Mouse (Mus musculus) adipocyte (in vitro differentiated cells): ENCODE measurements around the gene Sap30l.
A peak's percentile ranks its signal among the peaks of the same experiment; 100 is the strongest.
"Not testable (repeated sequence)": the region's sequence is repeated elsewhere in the genome, so short reads cannot be mapped to it uniquely, and the experiment has no call there.

Source experiments
- DNase-seq: peaks from one replicate; pipeline ENCODE4 v3.0.0-alpha.2; 2016; ENCODE audit warnings: low spot score

Sap30l gene

GRCm38 (mm10) chr11:57831861-57832260, 30.4 kb downstream of the Sap30l start:
- no peak for DNase-seq

- DNase-seq, result no peak
These were observed 31.2 kb downstream of the Sap30l start, which contains the start of gene Hand1 for GRCm38 (mm10) chr11:57832552-57833201. Gene Hand1, minus strand, starts transcription at chr11:57832818.

DNA sequence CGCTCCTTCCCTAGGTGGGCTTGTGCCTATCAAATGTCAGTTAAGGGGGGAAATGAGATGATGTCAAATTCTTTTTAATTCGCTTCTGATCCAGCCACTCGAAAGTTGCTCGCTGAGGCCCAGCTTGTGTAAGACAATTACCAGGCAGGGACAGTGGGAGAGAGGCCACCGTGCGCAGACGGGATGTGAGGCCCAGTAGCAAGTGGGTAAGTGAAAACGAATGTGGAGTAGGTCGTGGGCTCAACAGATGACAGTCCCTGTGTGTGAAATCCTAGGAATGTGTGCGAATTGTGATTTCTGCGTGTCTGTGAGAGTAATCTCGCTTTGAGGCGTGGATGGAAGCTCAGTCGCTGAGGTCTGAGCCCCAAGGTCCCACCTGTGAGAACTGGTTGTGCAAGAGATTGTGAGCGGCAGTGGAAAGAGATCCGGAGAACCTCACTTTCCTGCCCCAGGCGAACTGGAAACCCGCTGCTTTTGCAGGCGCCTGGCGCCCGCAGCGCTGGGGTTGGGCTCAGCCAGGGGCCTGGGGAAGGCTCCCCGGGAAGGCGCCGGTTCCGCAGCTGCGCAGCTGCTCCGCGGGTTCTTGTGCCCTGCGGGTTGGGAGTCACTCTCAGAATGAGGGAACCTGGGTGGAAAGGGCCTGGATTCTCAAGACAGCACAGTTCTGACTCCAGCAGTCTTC, 32.0 kb downstream of the Sap30l start:
- no peak for DNase-seq

DNA sequence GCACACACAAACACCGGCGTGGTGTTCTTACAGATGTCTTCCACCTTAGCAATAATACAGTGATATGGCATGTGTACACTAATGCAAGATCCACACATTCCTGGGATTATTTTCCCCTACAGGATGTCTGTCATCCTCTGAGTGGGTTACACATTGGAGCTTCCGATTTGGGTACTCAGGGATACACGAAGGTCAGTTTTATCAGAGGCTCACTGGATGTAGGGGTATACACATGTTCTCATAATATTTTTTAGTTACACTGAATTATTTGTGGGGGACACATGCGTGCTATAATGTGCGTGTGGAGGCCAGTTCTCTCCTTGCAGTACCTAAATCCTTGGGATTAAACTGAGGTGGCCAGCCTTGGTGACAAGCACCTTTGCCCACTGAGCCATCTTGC, 32.6 kb downstream of the Sap30l start:
- no peak for DNase-seq

DNA sequence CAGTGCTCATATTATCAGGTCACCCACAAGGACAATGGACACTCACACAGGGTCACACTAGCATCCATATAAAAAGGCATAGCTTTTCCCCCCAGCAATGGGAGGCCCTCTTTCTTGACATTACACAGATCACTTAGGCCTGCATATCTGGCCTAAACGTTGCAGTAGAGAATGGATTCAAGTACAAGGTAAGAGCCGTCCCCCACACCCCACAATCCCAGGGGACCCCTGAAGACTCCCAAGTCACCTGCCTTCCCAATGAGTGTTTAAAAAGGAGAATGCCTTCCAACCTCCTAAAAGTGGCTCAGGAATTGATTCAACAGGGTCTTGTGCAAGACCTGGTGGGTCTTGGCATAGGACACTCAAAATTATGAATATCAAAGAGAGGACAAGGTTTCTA, 33.9 kb downstream of the Sap30l start:
- no peak for DNase-seq

DNA sequence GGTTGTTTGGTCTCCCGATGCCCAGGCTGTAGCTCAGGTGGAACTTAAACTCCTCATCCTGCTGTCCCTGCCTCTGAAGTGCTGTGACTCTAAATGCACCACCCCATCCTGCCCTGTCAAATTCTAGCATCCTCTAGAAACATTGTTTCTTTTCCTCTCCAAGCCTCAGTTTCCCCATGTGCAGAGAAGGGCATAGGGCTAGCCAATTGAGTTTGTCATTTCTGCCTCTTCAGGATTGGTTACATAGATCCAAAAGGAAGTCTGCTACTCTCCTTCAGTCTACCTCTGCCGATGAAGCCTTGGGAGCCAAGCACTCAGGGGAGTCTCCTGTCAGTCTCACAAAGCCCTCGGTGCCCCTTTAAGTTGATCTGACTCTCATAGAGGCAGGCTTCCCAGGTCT, 34.5 kb downstream of the Sap30l start:
- DNase-seq, result no peak

- DNase-seq, result no peak
These were observed 35.0 kb downstream of the Sap30l start for GRCm38 (mm10) chr11:57836401-57836800.

DNA sequence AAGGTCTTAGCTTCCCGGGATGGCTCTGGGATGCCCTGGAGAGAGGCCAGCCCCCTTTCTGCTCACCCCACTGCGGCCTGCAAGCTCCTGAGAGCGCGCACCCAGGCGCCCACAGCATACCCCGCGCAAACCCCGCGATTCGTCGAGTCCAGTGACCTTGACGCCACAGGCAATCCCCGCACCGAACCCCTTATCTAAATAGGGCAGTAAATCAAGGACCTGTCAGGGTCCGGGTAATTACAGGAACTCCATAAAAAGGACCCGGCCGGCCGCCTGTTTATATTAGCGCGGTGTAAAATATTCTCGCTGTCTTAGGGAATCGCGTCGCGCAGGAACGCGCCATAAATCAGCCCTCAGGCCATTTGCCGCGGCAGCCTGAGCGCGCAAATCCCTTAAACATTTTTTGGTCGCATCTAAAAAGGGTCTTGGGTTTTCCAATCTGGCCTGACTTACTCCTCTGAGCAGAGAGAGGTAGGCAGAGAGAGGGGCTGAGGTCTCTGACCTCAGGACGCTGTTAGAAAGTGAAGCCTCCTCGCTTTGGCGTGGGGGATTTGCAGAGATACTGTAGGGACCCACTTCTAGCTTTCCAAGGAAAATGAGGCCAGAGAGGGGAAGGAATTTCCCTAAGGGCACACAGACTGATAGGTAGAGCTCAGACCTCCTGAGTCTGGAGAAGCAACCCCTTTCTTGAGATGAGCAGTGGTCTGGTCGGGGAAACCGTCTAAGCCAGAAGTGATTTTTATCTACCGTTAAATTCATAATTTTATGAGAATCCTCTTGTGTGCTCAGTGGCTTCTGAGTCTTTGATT, 35.6 kb downstream of the Sap30l start:
- no peak for DNase-seq

DNA sequence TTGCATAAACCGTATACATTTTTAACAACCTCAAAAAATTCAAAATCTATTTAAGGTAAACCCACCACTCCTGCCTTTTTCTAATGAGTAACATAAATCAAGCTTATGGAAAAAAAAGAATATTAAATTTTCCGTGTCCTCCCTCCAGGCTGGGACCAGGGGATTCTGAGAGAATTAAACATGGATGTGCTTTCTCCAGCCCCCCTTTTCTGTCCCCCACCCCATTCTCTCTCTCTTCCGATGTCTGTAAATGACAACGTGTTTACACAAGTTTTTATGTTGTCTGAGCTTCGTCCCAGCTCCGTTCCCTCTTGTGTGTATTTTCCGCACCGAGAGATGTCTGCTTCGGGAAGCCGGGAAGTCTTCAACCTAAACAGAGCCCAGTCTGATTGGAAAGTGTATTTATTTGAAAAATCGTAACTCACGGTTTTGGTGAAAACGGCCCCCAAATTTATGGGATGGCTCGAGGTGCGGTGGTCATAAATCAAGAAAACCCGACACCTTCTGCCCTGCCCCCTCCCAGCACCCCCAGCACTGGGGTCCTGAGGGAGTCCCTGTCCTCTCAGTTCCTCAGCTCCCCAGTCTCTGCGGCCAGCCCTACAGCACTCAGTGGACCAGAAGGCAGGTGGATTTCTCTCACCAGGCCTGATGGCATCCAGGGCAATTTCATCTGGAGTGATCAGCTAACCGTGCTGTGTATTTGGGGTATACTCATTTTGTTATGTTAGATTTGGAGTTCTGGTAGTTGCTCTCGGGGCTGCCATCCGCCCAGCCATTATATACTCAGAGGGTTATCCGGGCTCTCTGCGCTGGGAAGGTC, 36.6 kb downstream of the Sap30l start:
- DNase-seq, result no peak

DNA sequence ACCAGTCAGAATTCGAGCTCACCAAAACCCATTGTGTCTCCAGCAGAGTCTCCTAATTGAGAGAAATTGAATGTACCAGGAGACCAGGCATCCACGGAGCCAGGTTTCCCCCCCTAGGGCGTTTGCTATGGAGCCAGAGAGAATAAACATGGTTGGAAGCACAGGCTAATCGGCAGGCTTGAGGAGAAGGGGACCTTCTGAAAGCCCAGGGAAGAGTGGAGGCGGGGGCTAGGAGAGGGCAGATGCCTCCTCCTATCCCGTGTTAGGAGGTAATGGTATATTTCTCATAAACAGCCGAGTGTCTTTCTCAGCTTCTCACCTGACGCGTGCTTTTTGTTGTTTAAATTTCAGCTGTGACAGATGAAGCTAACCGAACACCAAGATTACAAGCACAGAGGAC, 39.5 kb downstream of the Sap30l start:
- no peak for DNase-seq

GRCm38 (mm10) chr11:57841391-57841790, 40.0 kb downstream of the Sap30l start:
- no peak for DNase-seq

- not testable (repeated sequence) for DNase-seq
These were observed 45.3 kb downstream of the Sap30l start for GRCm38 (mm10) chr11:57846421-57847363.

- no peak for DNase-seq
These were observed 46.0 kb downstream of the Sap30l start for GRCm38 (mm10) chr11:57847396-57847795.

DNA sequence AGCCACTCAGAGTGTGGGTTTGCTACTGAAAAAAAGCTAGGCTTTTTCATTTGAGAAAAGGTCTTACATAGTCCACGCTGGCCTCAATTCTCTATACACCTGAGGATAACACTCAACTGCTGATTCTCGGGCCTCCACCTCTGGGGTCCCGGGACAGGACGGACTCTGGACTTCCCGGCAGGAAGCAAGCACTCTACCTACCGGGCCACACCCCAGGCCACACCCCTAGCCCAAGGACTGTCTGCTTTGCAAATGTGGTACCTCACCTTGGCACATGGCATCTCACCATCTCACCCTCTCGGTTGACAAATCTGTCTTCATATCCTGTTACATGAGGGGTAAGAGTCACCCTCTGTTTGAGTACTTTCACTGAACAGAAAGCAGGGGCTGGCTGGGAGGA, 48.9 kb downstream of the Sap30l start:
- DNase-seq, result no peak

DNA sequence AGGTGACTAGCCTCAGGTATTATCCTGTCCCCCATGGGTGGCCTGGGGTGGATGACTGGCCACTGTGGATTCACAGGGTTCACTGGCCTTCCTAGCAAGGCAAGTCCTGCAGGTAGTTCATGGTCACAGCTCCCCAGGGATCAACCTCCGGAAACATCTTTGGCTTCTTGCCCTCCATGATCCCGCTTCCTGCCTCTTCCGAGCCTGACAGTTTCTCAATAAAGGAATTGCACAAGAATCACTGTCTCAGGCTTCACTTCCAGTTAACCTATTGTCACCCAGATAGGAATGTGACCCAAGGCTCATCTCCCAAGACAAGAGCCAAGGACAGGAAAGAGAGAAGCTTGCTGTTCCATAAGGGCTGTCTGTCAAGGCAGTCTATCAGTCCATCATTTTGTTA, 49.5 kb downstream of the Sap30l start:
- peak; percentile 77 for DNase-seq

DNA sequence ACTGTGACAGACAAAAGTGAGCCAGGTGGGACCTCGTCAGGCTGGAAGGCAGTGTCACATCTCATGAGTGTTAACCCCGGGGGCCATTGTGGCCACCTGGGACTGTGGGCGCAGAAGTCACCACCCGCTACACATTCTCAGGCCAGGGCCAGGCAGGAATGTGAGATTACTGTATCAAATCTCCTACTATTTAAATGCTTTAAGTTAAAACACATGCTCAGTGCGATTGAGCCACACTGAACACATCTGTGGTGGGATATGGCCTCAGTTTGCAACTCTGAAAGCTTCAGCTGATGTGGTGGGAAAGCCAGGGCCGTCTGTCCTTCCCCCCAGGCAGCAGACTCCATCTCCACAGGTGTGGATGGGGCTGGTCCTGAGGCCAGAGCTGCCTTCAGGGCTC, 52.1 kb downstream of the Sap30l start:
- DNase-seq, result no peak

DNA sequence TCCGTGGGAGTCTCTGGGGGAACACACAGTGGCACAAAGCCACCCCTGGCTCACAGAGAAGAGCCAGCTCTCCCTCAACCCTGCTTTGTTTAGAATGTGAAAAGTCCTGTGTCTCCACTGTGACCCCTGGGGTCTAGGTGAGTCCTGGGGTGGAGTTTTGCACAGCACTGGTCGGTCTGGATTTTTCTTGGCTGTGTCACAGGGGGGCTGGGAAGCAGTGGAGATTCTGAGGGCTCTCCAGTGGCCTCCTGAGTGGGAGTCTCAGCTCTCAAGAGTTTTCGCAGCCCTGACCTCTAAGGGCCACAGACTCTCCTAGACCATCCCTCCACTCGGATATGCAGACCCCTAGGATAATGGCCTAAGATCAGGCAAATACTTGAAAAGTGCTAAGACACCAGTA, 56.3 kb downstream of the Sap30l start:
- no peak for DNase-seq
